Mouse (Mus musculus) colon, adult 2 months (tissue): ENCODE data around the gene Pamr1. TPM values are rescaled to one million over a fixed set of nuclear protein-coding genes. Genes with fewer than 3 reads are reported as not detected.

Experiments
- polyA plus RNA-seq: library from polyadenylated mRNA; depleted of rRNA; stranded (reverse); fragments of >200 nt; gene quantifications from 2 replicates; pipeline ENCODE4 v1.2.3, GENCODE M21; 2012; rRNA removed

Gene Pamr1
- 15.3 and 16.4 TPM in 2 replicates for polyA plus RNA-seq

DNA sequence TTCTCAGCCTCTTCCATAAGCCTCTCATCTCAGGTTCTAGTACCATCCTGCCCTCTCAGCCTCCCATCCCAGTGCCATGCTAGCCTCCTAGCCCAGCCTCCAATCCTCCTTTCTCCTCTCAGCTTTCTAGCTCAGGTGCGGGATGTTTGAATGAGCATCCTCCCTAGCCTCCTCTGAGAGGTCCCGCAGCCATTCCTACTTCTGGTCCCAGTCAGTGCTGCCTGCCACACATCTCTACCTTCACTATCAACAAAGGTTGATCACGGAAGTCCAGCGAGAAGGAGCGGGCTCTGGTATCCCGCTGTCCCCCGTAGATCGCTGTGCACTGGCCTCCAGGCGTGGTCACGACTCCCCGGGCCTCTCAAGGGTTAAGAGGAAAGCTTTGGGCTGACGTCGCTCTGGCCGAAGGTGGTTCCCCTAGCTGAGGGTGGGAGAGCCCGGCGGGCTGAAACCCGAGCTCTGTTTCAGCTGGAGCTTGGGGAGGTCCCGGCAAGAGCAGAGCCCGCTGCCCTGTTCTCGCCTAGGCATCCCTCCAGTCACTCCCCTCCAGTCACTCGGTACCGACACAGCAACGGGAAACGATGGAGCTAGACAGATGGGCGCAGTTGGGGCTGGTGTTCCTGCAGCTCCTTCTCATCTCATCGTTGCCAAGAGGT, at the start of gene Pamr1:
Gene Pamr1, plus strand, starts transcription at position 402 of the 656 bp plus-strand sequence.

DNA sequence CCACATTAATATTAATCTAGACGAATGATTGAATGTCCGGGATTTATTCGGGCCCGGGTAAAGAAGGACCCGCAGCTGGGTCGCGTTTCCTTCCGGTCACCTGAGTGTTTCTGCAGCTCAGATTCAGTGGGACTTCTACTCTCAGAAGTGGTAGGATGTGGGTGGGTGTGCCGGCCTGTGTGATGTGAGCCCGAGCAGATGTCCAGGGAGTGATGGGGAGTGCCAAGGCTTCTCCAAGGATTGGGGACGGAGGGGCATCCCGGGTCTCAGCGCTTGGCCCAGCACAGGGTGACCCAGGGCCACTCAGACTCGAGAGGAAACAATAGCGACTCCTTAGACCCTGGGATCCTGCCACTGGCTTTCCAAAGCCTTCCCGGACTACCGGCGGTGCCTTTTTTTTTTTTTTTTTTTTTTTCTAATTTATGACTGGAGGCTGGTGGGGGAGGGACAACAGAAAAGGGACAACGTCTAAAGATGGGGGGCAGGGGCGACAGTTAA, 108.4 kb downstream of the Pamr1 start, which contains the start of gene Slc1a2:
Gene Slc1a2, plus strand, starts transcription at position 497 of the 498 bp plus-strand sequence.

Other genes with a start within 250 kb of the Pamr1 start
- gene Trim44, start 142.2 kb upstream of the Pamr1 start, polyA plus RNA-seq: 8.3 and 10.0 TPM in 2 replicates
- gene Fjx1, start 97.5 kb upstream of the Pamr1 start, polyA plus RNA-seq: 6.7 and 7.4 TPM in 2 replicates
- 0.09 and 0.38 TPM in 2 replicates for gene Slc1a2, start 108.6 kb downstream of the Pamr1 start, polyA plus RNA-seq